Mouse (Mus musculus) embryonic facial prominence, embryonic 10.5 days (tissue): ENCODE measurements around the gene Trak2. TPM values are rescaled to one million over a fixed set of nuclear protein-coding genes. Genes with fewer than 3 reads are reported as not detected.
"Not testable (repeated sequence)": the region's sequence is repeated elsewhere in the genome, so short reads cannot be mapped to it uniquely, and the experiment has no call there.

Experiments used
- DNase-seq: peaks from one replicate; pipeline ENCODE4 v3.0.0-alpha.2; 2017; ENCODE audit warnings: low spot score
- H3K27ac ChIP-seq: fragments of 300-500 bp; sonication (generic); replicated peaks from 2 replicates; pipeline ENCODE4 v1.5.1; 2016; ENCODE audit warnings: mild to moderate bottlenecking
- H3K27me3 ChIP-seq: fragments of 300-500 bp; sonication (generic); replicated peaks from 2 replicates; pipeline ENCODE4 v1.6.1; 2016; ENCODE audit warnings: low read depth, mild to moderate bottlenecking; ENCODE audit not compliant: poor library complexity, severe bottlenecking
- H3K36me3 ChIP-seq: fragments of 300-500 bp; sonication (generic); replicated peaks from 2 replicates; pipeline ENCODE4 v1.6.1; 2016; ENCODE audit warnings: mild to moderate bottlenecking, moderate library complexity
- H3K4me1 ChIP-seq: fragments of 300-500 bp; sonication (generic); 2 replicates; pipeline ENCODE4 v1.6.1; 2016
- H3K4me3 ChIP-seq: fragments of 300-500 bp; sonication (generic); 2 replicates; pipeline ENCODE4 v1.5.1; 2016; ENCODE audit warnings: mild to moderate bottlenecking, moderate library complexity
- H3K9me3 ChIP-seq: fragments of 300-500 bp; sonication (generic); 2 replicates; pipeline ENCODE4 v1.6.1; 2016; ENCODE audit warnings: mild to moderate bottlenecking
- WGBS: fragments of 180-500 bp; shearing (Covaris S2); methylation state at CpG from one replicate; pipeline ENCODE4 v1.1.7; 2016; 5-methylcytosine and 5-hydroxymethylcytosine counted together
- polyA plus RNA-seq: library from polyadenylated mRNA; unstranded; fragments of >200 nt; fragmentation: Nextera tagmentation; extraction: Ambion mirVana; gene quantifications from 2 replicates; pipeline ENCODE4 v1.2.1, GENCODE M21; 2016

The Trak2 gene
- polyA plus RNA-seq, 1 experiment from 2014 or later: 9.5 TPM

GRCm38 (mm10) chr1:58962418-58962817 lies 10.8 kb downstream of the Trak2 start:
- H3K36me3 ChIP-seq: no peaks in the 10 kb centered on the region
- no peak overlapping the region for H3K4me3 ChIP-seq
- peaks cover 48% of the 10 kb centered on the region for H3K4me1 ChIP-seq
- no peaks in the 10 kb centered on the region for H3K9me3 ChIP-seq
- H3K27me3 ChIP-seq: no peaks in the 10 kb centered on the region
- DNase-seq: no peak
- WGBS: 79% methylated on average over 5 of the region's 5 CpGs
- no peak overlapping the region; the same call in 1 of the 2 replicates for H3K27ac ChIP-seq

DNA sequence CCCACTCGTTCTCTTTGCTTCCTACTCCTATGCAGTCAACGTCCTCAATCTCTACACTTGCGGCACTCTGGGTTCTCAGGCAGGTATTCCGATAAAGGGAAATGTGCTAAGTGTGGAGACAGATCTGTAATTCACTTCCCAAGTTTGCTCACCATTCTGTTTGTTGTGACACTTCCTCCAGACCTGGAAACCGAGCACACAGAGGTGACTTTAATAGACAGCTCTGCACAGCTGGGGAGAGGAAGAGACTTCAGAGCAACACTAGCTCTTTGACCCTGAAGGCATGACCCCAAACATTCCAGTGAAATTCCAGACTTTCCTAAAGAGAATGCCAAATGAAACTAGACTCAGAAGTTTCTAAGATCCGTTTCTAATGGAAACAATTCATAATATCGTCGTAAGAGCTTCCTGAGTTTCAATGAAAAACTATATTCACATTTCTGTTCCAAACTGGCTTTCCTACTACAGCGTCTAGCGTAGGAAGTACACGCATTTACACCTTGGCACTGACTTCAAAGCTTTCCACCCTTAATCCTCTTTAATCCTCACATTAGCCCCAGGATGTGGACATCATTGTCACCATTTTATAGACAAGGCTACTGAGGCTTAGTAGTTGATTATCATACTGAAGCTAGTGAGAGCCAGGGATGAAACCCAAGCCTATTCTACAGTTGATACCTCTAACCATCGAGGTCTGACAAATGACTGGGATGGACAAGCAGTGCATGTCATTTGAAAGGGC lies 11.9 kb downstream of the Trak2 start:
- peaks cover 54% of the 10 kb centered on the region for H3K4me1 ChIP-seq
- 0 out of 2 replicates have a peak overlapping the region, but pooled peaks have one; percentile 6 for H3K4me3 ChIP-seq
- DNase-seq: peak; percentile 24
- H3K9me3 ChIP-seq: no peaks in the 10 kb centered on the region
- H3K27me3 ChIP-seq: no peaks in the 10 kb centered on the region
- WGBS: 31% methylated on average over 12 of the region's 12 CpGs
- H3K36me3 ChIP-seq: no peaks in the 10 kb centered on the region
- H3K27ac ChIP-seq: 0 out of 2 replicates have a peak overlapping the region, but pooled peaks have one; percentile 48

- Histone ChIP-seq H3K27ac (no peak overlapping the region), H3K9me3 (no peaks in the 10 kb centered on the region), H3K4me3 (no peak overlapping the region), H3K4me1 (peaks cover 61% of the 10 kb centered on the region), H3K36me3 (no peaks in the 10 kb centered on the region), H3K27me3 (no peaks in the 10 kb centered on the region)
- 77% methylated on average over 2 of the region's 2 CpGs for WGBS
- no peak for DNase-seq
Measured at GRCm38 (mm10) chr1:58959682-58960081, 13.5 kb downstream of the Trak2 start.

- not testable (repeated sequence) for H3K27ac ChIP-seq, DNase-seq, H3K4me3 ChIP-seq, H3K9me3 ChIP-seq, H3K27me3 ChIP-seq, H3K36me3 ChIP-seq
- H3K4me1 ChIP-seq: peaks cover 67% of the 10 kb centered on the region
- WGBS: 81% methylated on average over 16 of the region's 16 CpGs
Measured at GRCm38 (mm10) chr1:58958789-58959526, 14.3 kb downstream of the Trak2 start.

DNA sequence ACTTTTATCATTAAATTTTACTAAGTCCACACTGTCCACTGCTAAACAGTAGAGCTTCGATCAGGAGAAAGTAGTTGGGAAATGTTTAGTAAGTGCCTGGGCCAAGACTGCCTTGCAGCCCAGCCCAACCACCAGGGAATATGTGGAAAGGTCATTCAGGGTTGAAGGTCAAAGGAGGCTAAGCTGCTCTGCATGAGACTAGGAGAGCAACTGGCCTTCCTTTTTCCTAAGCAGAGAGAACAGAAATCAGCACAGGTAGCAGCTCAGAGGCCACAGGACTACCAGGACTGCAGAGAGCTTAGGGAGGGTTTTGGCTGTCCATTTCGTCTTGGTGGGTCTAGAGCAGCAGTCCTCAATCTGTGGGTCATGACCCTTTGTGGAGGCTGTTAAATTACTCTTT lies 15.3 kb downstream of the Trak2 start:
- no peak for DNase-seq
- no peaks in the 10 kb centered on the region for H3K27me3 ChIP-seq
- no peak overlapping the region for H3K27ac ChIP-seq
- no peaks in the 10 kb centered on the region for H3K9me3 ChIP-seq
- H3K4me3 ChIP-seq: no peak overlapping the region
- no peaks in the 10 kb centered on the region for H3K36me3 ChIP-seq
- WGBS: 27% methylated on average over 2 of the region's 2 CpGs
- H3K4me1 ChIP-seq: peaks cover 74% of the 10 kb centered on the region

DNA sequence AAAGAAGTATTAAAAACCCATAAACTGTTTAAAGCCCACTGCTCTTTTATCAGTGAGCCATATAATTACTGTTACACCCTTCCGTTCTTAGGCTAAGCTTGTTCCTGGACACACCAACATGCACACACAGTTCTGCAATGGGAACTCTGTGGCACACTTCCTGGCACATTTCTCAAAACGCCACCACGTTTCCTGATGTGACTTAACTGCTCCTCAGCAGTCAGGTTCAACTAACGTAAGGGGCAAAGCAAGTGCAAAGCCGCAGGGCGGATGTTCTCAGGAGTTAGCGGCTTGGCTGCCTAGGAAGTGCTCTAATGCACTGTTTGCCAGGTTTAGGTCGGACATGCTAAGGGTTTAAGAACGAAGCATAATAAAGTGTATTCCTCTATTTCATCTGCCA lies 17.0 kb downstream of the Trak2 start:
- Histone ChIP-seq H3K4me3 (no peak overlapping the region), H3K27me3 (no peaks in the 10 kb centered on the region), H3K9me3 (no peaks in the 10 kb centered on the region), H3K4me1 (peaks cover 74% of the 10 kb centered on the region), H3K36me3 (no peaks in the 10 kb centered on the region), H3K27ac (no peak overlapping the region)
- WGBS: 80% methylated on average over 9 of the region's 9 CpGs
- DNase-seq: no peak

GRCm38 (mm10) chr1:58955716-58956115 lies 17.5 kb downstream of the Trak2 start:
- Histone ChIP-seq H3K4me1 (peaks cover 74% of the 10 kb centered on the region), H3K4me3 (no peak overlapping the region), H3K36me3 (no peaks in the 10 kb centered on the region), H3K9me3 (no peaks in the 10 kb centered on the region), H3K27me3 (no peaks in the 10 kb centered on the region), H3K27ac (no peak overlapping the region)
- no peak for DNase-seq
- WGBS: 91% methylated on average over 3 of the region's 3 CpGs

GRCm38 (mm10) chr1:58954578-58955410 lies 18.4 kb downstream of the Trak2 start:
- H3K27me3 ChIP-seq: no peaks in the 10 kb centered on the region
- H3K4me1 ChIP-seq: peaks cover 77% of the 10 kb centered on the region
- no peak overlapping the region for H3K27ac ChIP-seq
- H3K36me3 ChIP-seq: no peaks in the 10 kb centered on the region
- H3K4me3 ChIP-seq: no peak overlapping the region
- DNase-seq: no peak
- H3K9me3 ChIP-seq: no peaks in the 10 kb centered on the region
- 85% methylated on average over 8 of the region's 8 CpGs for WGBS

DNA sequence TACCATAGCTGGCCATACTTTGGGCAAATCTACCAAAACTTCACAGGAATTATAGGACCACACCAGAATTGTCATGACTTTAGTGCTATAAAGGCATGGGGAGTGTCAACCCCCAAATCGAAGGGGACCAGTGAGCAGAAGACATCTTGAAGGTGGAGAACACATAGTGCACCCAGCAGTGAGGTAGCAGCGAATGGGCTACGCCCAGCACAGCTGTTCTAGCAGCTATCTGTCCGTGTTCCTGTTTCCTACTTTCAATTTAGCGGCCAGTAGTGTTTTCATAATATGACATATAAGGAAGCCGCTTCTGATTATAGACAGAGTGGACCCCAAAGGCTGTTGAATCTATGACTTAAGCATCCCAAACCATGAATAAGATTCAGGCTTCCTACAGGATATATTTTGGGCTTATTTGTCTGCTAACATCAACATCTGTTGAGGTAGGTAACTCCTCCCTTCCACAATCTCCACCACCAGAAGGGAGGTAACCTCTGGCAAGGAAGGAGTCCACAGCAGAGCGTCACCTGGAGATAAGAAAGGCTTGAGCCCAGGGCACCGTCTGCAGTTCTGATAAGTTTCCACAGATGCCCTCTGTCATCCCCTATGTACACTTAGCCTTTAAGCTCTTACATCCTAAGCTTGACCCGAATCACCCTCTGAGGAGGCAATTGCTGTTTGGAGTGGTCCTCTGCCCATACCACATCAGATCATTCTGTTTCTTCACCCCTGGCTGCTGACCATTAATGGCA lies 19.4 kb downstream of the Trak2 start:
- Histone ChIP-seq H3K4me3 (no peak overlapping the region), H3K27me3 (no peaks in the 10 kb centered on the region), H3K4me1 (peaks cover 69% of the 10 kb centered on the region), H3K36me3 (no peaks in the 10 kb centered on the region), H3K27ac (no peak overlapping the region), H3K9me3 (no peaks in the 10 kb centered on the region)
- no peak for DNase-seq
- 88% methylated on average over 9 of the region's 9 CpGs for WGBS

- Histone ChIP-seq H3K4me3 (no peak overlapping the region), H3K36me3 (no peaks in the 10 kb centered on the region), H3K27me3 (no peaks in the 10 kb centered on the region), H3K4me1 (peaks cover 61% of the 10 kb centered on the region), H3K9me3 (no peaks in the 10 kb centered on the region), H3K27ac (peak overlapping the region; percentile 40)
- 35% methylated on average over 4 of the region's 4 CpGs for WGBS
- DNase-seq: no peak
Measured at GRCm38 (mm10) chr1:58952997-58953396, 20.2 kb downstream of the Trak2 start.

DNA sequence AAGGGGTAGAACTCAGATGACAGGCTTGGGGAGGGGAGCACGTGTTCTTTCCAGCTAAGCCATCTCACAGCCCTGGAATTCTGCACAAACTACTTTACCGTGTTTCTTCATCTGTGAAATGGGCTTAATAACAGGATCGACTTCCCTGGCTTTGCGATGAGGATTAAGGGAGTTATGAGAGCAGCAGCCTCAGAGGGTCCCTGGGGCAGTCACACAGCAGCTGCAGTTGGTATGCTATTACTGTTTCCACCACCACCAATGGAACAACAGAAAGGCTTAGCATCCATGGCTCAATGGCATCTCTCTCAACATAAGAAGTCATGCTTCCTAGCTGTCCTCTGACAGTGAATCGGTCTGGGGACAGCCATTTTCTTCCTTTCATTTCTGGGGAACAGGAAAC lies 20.7 kb downstream of the Trak2 start:
- no peaks in the 10 kb centered on the region for H3K36me3 ChIP-seq
- peaks cover 56% of the 10 kb centered on the region for H3K4me1 ChIP-seq
- no peak for DNase-seq
- no peak overlapping the region for H3K4me3 ChIP-seq
- H3K9me3 ChIP-seq: no peaks in the 10 kb centered on the region
- 68% methylated on average over 5 of the region's 5 CpGs for WGBS
- peak overlapping the region; percentile 40 for H3K27ac ChIP-seq
- no peaks in the 10 kb centered on the region for H3K27me3 ChIP-seq

- Histone ChIP-seq H3K4me3 (no peak overlapping the region), H3K36me3 (0 out of 2 replicates have a peak, but pooled peaks cover under 1% of the 10 kb centered on the region), H3K27ac (peak overlapping the region; percentile 75), H3K27me3 (no peaks in the 10 kb centered on the region), H3K9me3 (no peaks in the 10 kb centered on the region), H3K4me1 (peaks cover 49% of the 10 kb centered on the region)
- no peak for DNase-seq
- 28% methylated on average over 4 of the region's 4 CpGs for WGBS
Measured at GRCm38 (mm10) chr1:58951841-58952240, 21.4 kb downstream of the Trak2 start.
